Mouse (Mus musculus) forebrain, postnatal 0 days (tissue): ENCODE data around the gene Nfkbia. TPM values are rescaled to one million over a fixed set of nuclear protein-coding genes. Genes with fewer than 3 reads are reported as not detected.

Source experiments
- ATAC-seq: fragments of 200-750 bp; cut with Nextera tagmentation; 2 replicates; pipeline ENCODE4 v1.8.0; 2017; ENCODE audit warnings: mild to moderate bottlenecking, moderate library complexity
- DNase-seq: peaks from one replicate; pipeline ENCODE4 v3.0.0-alpha.2; 2015
- H3K27ac ChIP-seq: fragments of 300-500 bp; sonication (generic); 2 replicates; pipeline ENCODE4 v1.5.1; 2014; ENCODE audit warnings: low read depth, mild to moderate bottlenecking, antibody characterized with exemption, low read length, moderate library complexity, mixed read lengths
- H3K27me3 ChIP-seq: fragments of 300-500 bp; sonication (generic); 2 replicates; pipeline ENCODE4 v1.6.1; 2014; ENCODE audit warnings: mild to moderate bottlenecking, low read length, mixed read lengths; ENCODE audit not compliant: insufficient read depth
- H3K36me3 ChIP-seq: fragments of 300-500 bp; sonication (generic); 2 replicates; pipeline ENCODE4 v1.6.1; 2014; ENCODE audit warnings: mild to moderate bottlenecking, moderate library complexity; ENCODE audit not compliant: insufficient read depth
- H3K4me1 ChIP-seq: fragments of 300-500 bp; sonication (generic); 2 replicates; pipeline ENCODE4 v1.6.1; 2014; ENCODE audit warnings: antibody characterized with exemption; ENCODE audit not compliant: insufficient read depth
- H3K4me2 ChIP-seq: fragments of 300-500 bp; sonication (generic); 2 replicates; pipeline ENCODE4 v1.6.1; 2014; ENCODE audit warnings: low read depth, mild to moderate bottlenecking, moderate library complexity
- H3K4me3 ChIP-seq: fragments of 300-500 bp; sonication (generic); 2 replicates; pipeline ENCODE4 v1.5.1; 2014; ENCODE audit warnings: low read depth, low read length, mixed read lengths
- H3K9ac ChIP-seq: fragments of 300-500 bp; sonication (generic); 2 replicates; pipeline ENCODE4 v1.6.1; 2014; ENCODE audit warnings: mild to moderate bottlenecking
- H3K9me3 ChIP-seq: fragments of 300-500 bp; sonication (generic); 2 replicates; pipeline ENCODE4 v1.6.1; 2016; ENCODE audit warnings: low read length
- CTCF ChIP-seq: sonication (generic); IDR thresholded peaks from 2 replicates; pipeline ENCODE4 v1.5.1; 2016; ENCODE audit warnings: antibody characterized with exemption, control low read depth, low read depth
- WGBS: fragments of 180-500 bp; shearing (Covaris S2); extraction: QIAGEN DNeasy Blood & Tissue Kit; methylation state at CpG from one replicate; pipeline ENCODE4 v1.1.7; 2014; 5-methylcytosine and 5-hydroxymethylcytosine counted together
- polyA plus RNA-seq: library from polyadenylated mRNA; unstranded; fragments of >200 nt; fragmentation: Nextera tagmentation; extraction: Ambion mirVana; gene quantifications from 2 replicates; pipeline ENCODE4 v1.2.1, GENCODE M21; 2015
- total RNA-seq: library from RNA; depleted of rRNA; stranded (reverse); fragments of >200 nt; gene quantifications from 2 replicates; pipeline ENCODE4 v1.2.3, GENCODE M21; 2014

The Nfkbia gene
- total and polyA plus RNA-seq, 2 experiments from 2014 or later: 48.2 to 75.8 TPM

GRCm38 (mm10) chr12:55495902-55496605 lies 3.6 kb upstream of the Nfkbia start:
- DNase-seq: no peak
- no peak for TF ChIP-seq CTCF
- no peak for ATAC-seq
- Histone ChIP-seq H3K27ac (no peak overlapping the region), H3K4me1 (no peaks in the 10 kb centered on the region), H3K9ac (no peak overlapping the region), H3K9me3 (no peaks in the 10 kb centered on the region), H3K4me2 (no peak overlapping the region), H3K36me3 (no peaks in the 10 kb centered on the region), H3K4me3 (no peak overlapping the region), H3K27me3 (no peaks in the 10 kb centered on the region)
- WGBS: 69% methylated on average over 5 of the region's 5 CpGs

GRCm38 (mm10) chr12:55495114-55495901 lies 2.9 kb upstream of the Nfkbia start:
- Histone ChIP-seq H3K36me3 (peaks cover 4% of the 10 kb centered on the region), H3K4me3 (no peak overlapping the region), H3K27ac (no peak overlapping the region), H3K4me2 (no peak overlapping the region), H3K4me1 (no peaks in the 10 kb centered on the region), H3K9me3 (no peaks in the 10 kb centered on the region), H3K27me3 (no peaks in the 10 kb centered on the region), H3K9ac (no peak overlapping the region)
- peak; percentile 75 for TF ChIP-seq CTCF
- no peak for ATAC-seq
- WGBS: 40% methylated on average over 9 of the region's 9 CpGs
- DNase-seq: peak; percentile 79

- no peak for DNase-seq
- Histone ChIP-seq H3K9ac (0 out of 2 replicates have a peak overlapping the region, but pooled peaks have one; percentile 1), H3K27me3 (no peaks in the 10 kb centered on the region), H3K9me3 (no peaks in the 10 kb centered on the region), H3K4me3 (peak overlapping the region; percentile 95; the same call in 1 of the 2 replicates), H3K36me3 (peaks cover 19% of the 10 kb centered on the region), H3K27ac (peak overlapping the region; percentile 21; the same call in 1 of the 2 replicates), H3K4me2 (peak overlapping the region; percentile 85), H3K4me1 (no peaks in the 10 kb centered on the region)
- WGBS: 36% methylated on average over 8 of the region's 8 CpGs
- TF ChIP-seq CTCF: no peak
- ATAC-seq: no peak
These were observed 934 bp upstream of the Nfkbia start for GRCm38 (mm10) chr12:55493381-55493780.

GRCm38 (mm10) chr12:55492941-55493340 lies 494 bp upstream of the Nfkbia start:
- TF ChIP-seq CTCF: no peak
- Histone ChIP-seq H3K27ac (peak overlapping the region; percentile 98), H3K36me3 (peaks cover 23% of the 10 kb centered on the region), H3K4me1 (no peaks in the 10 kb centered on the region), H3K9ac (peak overlapping the region; percentile 99), H3K4me3 (peak overlapping the region; percentile 95), H3K27me3 (no peaks in the 10 kb centered on the region), H3K4me2 (peak overlapping the region; percentile 85), H3K9me3 (no peaks in the 10 kb centered on the region)
- no peak for ATAC-seq
- DNase-seq: no peak
- under 1% methylated on average over 12 of the region's 12 CpGs for WGBS

- 3% methylated on average over 35 of the region's 57 CpGs for WGBS
- peak overlapping the region; percentile 95 for H3K4me3 ChIP-seq
- DNase-seq (peak; percentile 84), ATAC-seq (peak; percentile 88)
- H3K27me3 ChIP-seq: no peaks in the 10 kb centered on the region
- H3K27ac ChIP-seq: peak overlapping the region; percentile 98
- H3K4me1 ChIP-seq: no peaks in the 10 kb centered on the region
- peak overlapping the region; percentile 85 for H3K4me2 ChIP-seq
- peaks cover 29% of the 10 kb centered on the region for H3K36me3 ChIP-seq
- peak overlapping the region; percentile 99 for H3K9ac ChIP-seq
- no peaks in the 10 kb centered on the region for H3K9me3 ChIP-seq
- no peak for TF ChIP-seq CTCF
These were observed 797 bp downstream of the Nfkbia start for GRCm38 (mm10) chr12:55491516-55492183.

- ATAC-seq (no peak), DNase-seq (peak; percentile 22)
- Histone ChIP-seq H3K4me2 (peak overlapping the region; percentile 85), H3K27me3 (no peaks in the 10 kb centered on the region), H3K9me3 (no peaks in the 10 kb centered on the region), H3K4me1 (no peaks in the 10 kb centered on the region), H3K36me3 (peaks cover 29% of the 10 kb centered on the region), H3K9ac (peak overlapping the region; percentile 99), H3K27ac (peak overlapping the region; percentile 98), H3K4me3 (peak overlapping the region; percentile 95)
- WGBS: 77% methylated on average over 13 of the region's 13 CpGs
- TF ChIP-seq CTCF: no peak
These were observed 1.6 kb downstream of the Nfkbia start for GRCm38 (mm10) chr12:55490722-55491449.
